Mouse (Mus musculus) brain, embryonic 14.5 days (tissue): ENCODE results near the gene Mphosph9.

Experiments used
- CTCF ChIP-seq: fragments of 200-500 bp; IDR thresholded peaks from 2 replicates; pipeline ENCODE4 v1.5.1; 2012; ENCODE audit warnings: inconsistent platforms, mild to moderate bottlenecking, moderate library complexity, borderline replicate concordance; ENCODE audit not compliant: insufficient read depth, insufficient read length; ENCODE audit errors: extremely low read depth
- POLR2A ChIP-seq: fragments of 200-500 bp; IDR thresholded peaks from 2 replicates; pipeline ENCODE4 v1.6.1; 2012; ENCODE audit warnings: mild to moderate bottlenecking, inconsistent platforms, borderline replicate concordance; ENCODE audit not compliant: poor library complexity, insufficient read depth, insufficient read length, severe bottlenecking; ENCODE audit errors: extremely low read depth

DNA sequence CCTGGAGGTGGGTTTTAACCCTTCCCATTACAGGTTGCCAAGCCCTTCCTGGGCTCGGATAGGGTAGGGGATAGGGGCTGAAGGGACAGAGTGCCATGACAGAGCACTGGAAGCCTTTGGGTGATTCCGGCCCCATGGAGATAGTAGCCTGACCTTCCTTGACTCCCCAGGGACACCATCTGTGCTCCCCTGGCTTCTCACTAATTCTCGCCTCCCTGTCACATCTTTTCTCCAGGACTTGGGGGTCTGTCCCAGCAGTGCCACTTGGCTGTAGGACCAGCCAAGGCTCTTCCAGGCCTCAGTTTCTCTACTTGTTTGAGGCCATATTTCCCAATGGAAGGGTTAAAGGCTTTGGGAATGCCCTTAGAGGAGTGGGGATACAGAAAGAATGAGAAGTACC lies 23.8 kb upstream of the Mphosph9 start:
- no peak for TF ChIP-seq CTCF
- no peak for TF ChIP-seq POLR2A
